Mouse (Mus musculus): ENCODE data around the gene Ufd1. TPM values are rescaled to one million over a fixed set of nuclear protein-coding genes. Genes with fewer than 3 reads are reported as not detected.

The Ufd1 gene
- polyA plus RNA-seq, 1 experiment = 61.5 TPM

GRCm38 (mm10) chr16:18877386-18878090, 66.0 kb downstream of the Ufd1 start:
- peaks cover 16% of the 10 kb centered on the region for H3K4me1 ChIP-seq (ENCODE audit: control insufficient read depth, insufficient read depth, low read length)
- H3K4me3 ChIP-seq (ENCODE audit: insufficient read depth, low read length) = peak overlapping the region; percentile 87
- TF ChIP-seq POLR2A (IDR thresholded peaks at IDR 0.05; ENCODE audit: borderline replicate concordance, low read depth, low read length) = no peak
- TF ChIP-seq CTCF (IDR thresholded peaks at IDR 0.05; ENCODE audit: low read depth, low read length) = no peak
- H3K27ac ChIP-seq (ENCODE audit: insufficient read depth, low read depth, low read length) = peak overlapping the region; percentile 24

- no peak for TF ChIP-seq CTCF (IDR thresholded peaks at IDR 0.05; ENCODE audit: low read depth, low read length)
- TF ChIP-seq POLR2A (IDR thresholded peaks at IDR 0.05; ENCODE audit: borderline replicate concordance, low read depth, low read length) = no peak
- peak overlapping the region; percentile 87 for H3K4me3 ChIP-seq (ENCODE audit: insufficient read depth, low read length)
- H3K27ac ChIP-seq (ENCODE audit: insufficient read depth, low read depth, low read length) = peak overlapping the region; percentile 24
- peaks cover 16% of the 10 kb centered on the region for H3K4me1 ChIP-seq (ENCODE audit: control insufficient read depth, insufficient read depth, low read length)
Measured at GRCm38 (mm10) chr16:18878091-18878720, 66.6 kb downstream of the Ufd1 start.

DNA sequence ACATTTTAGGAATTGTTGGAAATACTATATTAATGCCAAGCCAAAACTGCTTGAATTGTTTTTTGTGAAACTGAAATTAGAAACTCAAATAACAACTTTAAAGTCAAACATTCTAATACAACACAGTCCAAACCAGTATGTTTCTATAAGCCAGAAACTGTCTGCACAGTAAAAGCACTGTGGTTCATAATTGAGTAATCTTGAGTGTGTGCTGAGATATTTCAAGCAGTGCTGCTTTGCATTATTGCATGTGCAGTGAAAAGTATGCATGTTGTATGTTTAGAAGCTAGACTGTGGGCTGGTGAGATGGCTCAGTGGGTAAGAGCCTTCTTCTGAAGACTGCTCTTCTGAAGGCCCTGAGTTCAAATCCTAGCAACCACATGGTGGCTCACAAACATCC, 72.5 kb downstream of the Ufd1 start:
- Histone ChIP-seq H3K4me3 (ENCODE audit: insufficient read depth, low read length) (no peak overlapping the region), H3K4me1 (ENCODE audit: control insufficient read depth, insufficient read depth, low read length) (peaks cover 22% of the 10 kb centered on the region), H3K27ac (ENCODE audit: insufficient read depth, low read depth, low read length) (no peak overlapping the region)
- TF ChIP-seq POLR2A (IDR thresholded peaks at IDR 0.05; ENCODE audit: borderline replicate concordance, low read depth, low read length) (no peak), CTCF (IDR thresholded peaks at IDR 0.05; ENCODE audit: low read depth, low read length) (no peak)

Other genes starting within 250 kb of the Ufd1 start
- not detected in 2 replicates for gene Tbx1, start 221.1 kb upstream of the Ufd1 start, polyA plus RNA-seq (2012; ENCODE audit: insufficient read depth, insufficient read length, missing spikeins)
- gene Gp1bb, start 189.4 kb upstream of the Ufd1 start, polyA plus RNA-seq (2012; ENCODE audit: insufficient read depth, insufficient read length, missing spikeins) = not detected in 2 replicates
- gene Gm49601, start 185.4 kb upstream of the Ufd1 start, polyA plus RNA-seq (2012; ENCODE audit: insufficient read depth, insufficient read length, missing spikeins) = not detected in 2 replicates
- 0.60 and 0.83 TPM in 2 replicates for gene Sept5, start 181.8 kb upstream of the Ufd1 start, polyA plus RNA-seq (2012; ENCODE audit: insufficient read depth, insufficient read length, missing spikeins)
- not detected in 2 replicates for gene Cldn5, start 34.9 kb upstream of the Ufd1 start, polyA plus RNA-seq (2012; ENCODE audit: insufficient read depth, insufficient read length, missing spikeins)
- 7.7 and 9.7 TPM in 2 replicates for gene Cdc45, start 208 bp downstream of the Ufd1 start, polyA plus RNA-seq (2012; ENCODE audit: insufficient read depth, insufficient read length, missing spikeins)
- gene 2510002D24Rik, start 24.8 kb downstream of the Ufd1 start, polyA plus RNA-seq (2012; ENCODE audit: insufficient read depth, insufficient read length, missing spikeins) = 15.1 and 15.5 TPM in 2 replicates
- not detected in 2 replicates for gene Gm28539, start 24.8 kb downstream of the Ufd1 start, polyA plus RNA-seq (2012; ENCODE audit: insufficient read depth, insufficient read length, missing spikeins)
- gene Mrpl40, start 65.1 kb downstream of the Ufd1 start, polyA plus RNA-seq (2012; ENCODE audit: insufficient read depth, insufficient read length, missing spikeins) = 50.2 and 50.6 TPM in 2 replicates
- gene Hira, start 65.3 kb downstream of the Ufd1 start, polyA plus RNA-seq (2012; ENCODE audit: insufficient read depth, insufficient read length, missing spikeins) = 20.1 and 23.8 TPM in 2 replicates

All from bone marrow macrophage, adult 2 months (primary cell).